Mouse (Mus musculus) frontal cortex, adult 2 months (tissue): ENCODE measurements at regions not wholly inside any gene's neighbourhood (a gene's known extent, or its start where the extent isn't known, plus 50 kb on each side); places are given as distances from the start of the nearest gene placed in this dataset.

Source experiments
- DNase-seq, 2 experiments: peaks; one replicate each; pipeline ENCODE4 v3.0.0; 2022; ENCODE audit warnings: low spot score in 1 of 2; ENCODE audit errors: extremely low spot score in 1 of 2

DNA sequence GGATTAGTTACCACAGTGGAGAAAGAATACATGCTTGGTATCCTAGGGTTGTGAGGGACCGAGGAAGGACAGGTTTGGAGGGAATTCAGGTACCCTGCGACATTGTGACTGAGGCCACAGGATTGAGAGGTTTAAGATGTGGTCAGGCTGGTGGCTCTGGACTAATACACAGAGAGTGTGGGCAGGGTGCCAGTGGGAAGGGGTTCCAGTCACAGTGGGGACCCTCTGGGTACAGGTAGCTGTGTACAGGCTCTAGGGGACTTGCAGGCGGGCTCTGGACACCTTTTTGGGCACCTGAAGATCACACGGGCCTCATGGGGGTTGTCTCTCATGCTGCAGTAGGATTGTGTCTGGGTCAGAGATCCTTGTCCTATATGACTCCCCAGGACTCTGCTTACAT, 213.1 kb upstream of the Kcnab2 start:
- no peak for DNase-seq

DNA sequence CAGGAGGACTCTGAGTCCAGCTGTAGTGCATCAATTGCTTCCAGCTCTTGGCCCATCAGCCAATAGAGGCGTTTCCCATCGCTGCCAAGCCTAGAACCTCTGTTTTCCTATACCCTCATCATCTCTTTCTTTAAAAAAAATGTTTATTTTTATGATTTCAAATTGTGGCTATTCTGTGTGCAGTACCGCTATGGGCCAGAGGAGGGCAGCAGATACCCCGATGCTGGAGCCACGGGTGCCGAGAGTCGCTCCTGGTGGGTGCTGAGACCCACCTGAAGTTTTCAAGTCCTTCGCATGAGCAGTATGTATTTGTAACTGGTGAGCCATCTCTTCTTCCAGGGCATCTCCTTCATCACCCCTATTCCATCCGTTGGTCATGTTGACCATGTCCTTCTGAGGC, 212.2 kb upstream of the Kcnab2 start:
- DNase-seq, result no peak

DNA sequence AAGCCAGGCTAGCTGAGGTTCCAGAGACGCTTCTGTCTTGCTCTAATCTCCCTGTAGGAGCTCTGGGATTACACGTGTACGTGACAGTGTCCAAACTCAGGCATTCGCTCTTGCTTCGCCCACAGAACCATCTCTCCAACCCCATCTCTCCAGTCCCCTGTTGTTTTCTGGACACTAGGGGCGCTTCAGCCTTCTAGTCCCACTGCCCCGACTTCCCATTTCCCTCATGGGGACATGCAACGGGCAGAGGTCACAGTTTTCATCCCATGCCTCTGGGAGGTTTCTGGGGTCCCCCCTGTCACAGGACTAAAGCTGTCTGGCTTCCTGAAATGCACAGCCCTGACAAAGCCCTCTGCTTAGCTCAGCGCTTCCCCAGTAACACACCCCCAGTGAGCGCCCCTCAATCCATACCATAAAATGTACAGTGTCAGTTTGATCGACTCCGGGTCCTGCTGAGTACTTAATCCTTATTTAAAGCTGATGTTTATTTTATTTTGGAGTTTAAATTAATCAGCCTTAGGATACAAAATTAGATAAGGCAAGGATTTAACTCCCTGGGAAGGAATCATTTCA, 208.9 kb upstream of the Kcnab2 start:
- DNase-seq, result no peak

DNA sequence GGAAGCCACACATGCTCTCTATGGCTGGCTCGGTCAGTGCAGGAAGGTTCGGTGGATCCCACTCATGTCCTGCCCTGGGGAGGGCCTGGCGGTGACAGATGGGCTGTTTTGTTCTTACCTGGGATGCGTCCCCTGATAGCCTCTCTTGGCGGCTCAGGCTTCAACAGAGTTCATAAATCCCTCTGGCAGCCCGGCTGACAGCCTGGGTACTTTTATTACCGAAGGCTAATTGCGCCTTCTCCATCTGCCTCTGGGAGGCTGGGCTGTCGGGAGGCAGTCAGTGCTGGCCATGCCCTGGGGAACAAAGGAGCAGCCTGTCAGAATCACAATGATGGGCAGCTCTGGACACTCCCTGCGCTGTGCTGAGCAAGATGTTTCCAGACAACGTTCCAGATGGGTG, 196.5 kb upstream of the Kcnab2 start:
- DNase-seq, result no peak

DNA sequence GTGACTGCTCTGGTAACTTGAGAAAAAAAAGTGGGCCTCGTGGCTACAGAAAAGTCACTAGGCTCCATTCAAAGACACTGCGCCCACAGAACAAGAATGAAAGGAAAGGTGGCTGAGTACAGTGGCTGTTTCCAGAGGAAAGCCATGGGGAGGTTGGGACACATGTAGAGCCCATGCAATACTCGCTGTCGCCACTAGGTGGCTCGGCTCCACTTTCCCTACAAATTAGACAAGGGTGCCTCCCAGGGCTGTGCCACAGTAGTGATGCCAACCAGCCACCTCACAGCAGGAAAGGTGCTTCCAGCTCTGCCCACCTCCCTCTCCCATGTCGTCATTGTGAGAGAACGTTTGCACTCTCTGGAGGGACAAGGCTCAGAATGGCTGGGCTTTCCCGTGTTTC, 185.8 kb upstream of the Kcnab2 start:
- peak in 1 of 2 experiments; percentile 40 for DNase-seq

DNA sequence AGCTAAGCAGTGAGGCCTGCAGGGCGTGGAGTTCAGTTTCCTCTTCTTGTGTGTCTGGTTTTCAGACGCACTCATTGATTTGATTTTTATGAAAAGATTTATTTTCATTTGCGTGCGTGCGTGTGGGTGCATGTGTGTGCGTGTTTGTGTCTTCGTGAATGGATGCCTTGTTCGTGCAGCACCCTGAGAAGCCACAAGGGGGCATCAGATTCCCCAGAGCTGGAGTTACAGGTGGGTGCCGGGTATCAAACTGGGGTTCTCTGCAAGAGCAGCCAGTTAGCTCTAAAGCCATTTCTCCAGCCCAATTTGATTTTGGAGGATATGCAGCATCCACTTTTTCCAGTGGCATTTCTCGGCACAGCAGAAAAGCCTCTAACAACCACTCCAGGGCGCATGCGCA, 185.4 kb upstream of the Kcnab2 start:
- DNase-seq, result no peak

DNA sequence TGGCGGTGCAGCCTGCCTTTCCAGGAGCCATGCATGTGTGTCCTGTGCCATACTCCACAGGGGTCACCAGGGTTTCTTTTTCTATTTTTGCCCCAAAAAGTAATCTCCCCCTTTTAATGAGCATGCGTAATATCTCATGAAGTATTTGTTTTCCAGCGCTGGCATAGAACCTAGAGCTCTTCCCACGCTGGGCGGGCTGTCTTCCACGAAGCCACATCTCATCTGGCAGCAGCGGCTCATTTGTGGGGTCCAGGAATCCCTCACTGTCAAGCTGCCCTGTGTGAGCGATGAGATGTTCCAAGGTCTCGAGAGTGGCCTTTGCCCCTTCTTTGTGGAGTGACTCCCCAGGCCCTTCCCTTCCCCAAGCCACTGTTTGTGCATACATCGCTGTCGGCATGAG, 184.8 kb upstream of the Kcnab2 start:
- no peak for DNase-seq

DNA sequence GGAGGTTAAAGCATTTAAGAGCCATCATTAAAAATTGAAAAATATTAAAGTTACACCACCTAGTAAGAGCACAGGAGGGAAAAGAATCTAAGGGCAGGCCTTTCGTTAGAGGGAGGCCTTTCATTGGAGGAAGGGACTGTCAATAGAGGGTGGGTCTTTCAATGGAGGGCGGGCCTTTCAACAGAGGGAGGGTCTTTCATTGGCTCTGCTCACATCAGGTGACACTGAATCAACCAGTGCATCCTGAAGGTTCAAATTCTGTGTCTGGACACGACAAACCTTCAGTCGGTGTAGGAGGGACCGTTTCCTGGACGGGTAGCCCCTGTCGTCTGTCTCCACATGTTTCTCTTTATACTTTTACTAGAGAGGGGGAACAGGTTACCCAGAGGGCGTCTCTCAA, 172.5 kb upstream of the Kcnab2 start:
- no peak for DNase-seq

DNA sequence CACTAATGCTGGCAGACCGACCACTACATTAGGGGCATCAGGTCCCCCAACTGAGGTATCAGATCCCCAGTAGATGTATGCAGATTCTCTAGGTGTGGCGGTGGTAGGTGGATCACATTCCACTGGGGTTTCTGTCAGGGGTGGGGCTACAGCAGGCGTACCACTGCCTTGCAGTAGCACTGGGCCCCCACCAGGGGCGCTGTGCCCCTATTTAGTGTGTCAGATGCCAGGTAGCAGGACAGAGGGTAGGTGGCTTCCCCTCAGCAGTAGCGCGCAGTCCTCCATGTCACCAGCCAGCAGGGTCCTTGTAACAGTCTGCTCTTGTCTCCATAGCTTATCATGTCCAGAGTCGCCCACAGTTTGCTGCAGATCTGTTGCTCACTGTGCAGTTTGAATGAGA, 169.9 kb upstream of the Kcnab2 start:
- peak in 1 of 2 experiments; percentile 47 for DNase-seq

DNA sequence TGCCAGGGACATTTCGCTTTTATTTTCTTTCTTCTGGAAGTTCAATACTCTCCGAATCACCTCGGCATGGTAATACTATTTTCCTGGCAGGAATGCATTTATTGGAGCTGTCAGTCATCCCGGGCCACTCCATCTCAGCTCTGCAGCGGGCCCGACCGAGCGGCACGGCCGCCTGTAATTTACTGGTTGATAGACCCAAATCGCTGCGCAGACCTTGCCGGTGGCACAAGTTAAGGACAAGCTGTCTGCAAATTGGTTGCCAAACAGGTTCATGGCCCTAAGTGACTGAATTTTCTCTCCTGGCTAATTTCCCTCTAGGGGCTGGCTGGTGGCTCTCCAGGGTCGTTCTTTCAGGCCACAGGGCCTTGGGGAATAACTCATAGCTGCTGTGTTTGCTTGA, 169.4 kb upstream of the Kcnab2 start:
- no peak for DNase-seq

DNA sequence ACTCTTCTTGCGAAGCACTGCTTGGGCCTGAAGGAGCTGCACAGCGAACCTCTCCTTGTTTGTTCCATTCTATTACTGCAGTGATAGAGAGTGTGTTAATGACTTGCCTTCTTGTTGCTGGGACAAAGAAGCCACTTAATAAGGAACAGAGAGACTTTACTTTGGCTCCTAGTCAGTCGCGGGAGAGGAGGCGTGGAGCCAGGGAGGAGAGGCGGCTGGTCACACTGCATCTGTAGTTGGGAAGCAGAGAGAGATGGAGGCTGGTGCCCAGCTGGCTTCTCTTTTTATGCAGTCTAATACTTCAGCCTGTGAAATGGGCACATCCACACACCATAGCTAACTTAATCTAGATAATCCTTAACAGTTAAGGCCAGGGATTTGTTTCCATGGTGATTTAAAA, 159.4 kb upstream of the Kcnab2 start:
- peak; percentile 38 to 49 for DNase-seq

DNA sequence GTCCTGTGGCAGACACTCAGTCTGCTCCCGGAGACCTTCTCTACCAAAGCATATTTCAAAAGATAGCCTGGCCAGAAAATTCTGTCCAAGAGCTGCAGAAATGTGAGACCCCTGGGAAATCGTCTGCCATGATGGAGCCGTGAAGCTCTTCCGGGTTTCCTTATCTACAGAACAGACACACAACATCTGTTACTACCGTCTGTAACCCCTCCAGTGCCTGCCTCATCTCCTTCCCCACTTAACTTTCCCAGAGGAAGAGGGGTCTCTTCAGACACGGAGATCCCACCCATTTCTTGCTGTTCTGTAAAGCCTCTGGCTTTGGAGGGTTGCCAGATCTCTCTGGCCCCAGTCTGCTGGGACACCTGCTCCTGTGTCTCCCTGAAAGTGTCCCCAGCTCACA, 156.2 kb upstream of the Kcnab2 start:
- DNase-seq, result no peak

DNA sequence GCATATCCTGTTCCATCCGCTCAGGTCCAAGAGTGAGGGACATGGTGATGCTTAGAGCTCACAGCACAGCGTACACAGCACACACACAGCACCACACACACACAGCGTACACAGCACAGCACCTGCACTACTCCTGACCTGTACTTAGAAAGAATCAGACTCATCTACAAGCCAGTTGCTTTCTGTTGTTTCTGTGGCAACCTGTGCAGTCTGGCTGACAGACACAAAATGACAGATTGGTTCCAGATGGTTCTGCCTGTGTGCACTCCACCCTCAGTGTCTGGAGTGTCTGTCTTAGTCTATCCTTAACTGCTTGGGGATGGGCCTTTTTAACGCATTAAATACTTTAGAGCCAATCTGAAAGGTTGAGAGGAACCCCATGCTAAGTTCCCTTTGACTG, 150.4 kb upstream of the Kcnab2 start:
- no peak for DNase-seq

DNA sequence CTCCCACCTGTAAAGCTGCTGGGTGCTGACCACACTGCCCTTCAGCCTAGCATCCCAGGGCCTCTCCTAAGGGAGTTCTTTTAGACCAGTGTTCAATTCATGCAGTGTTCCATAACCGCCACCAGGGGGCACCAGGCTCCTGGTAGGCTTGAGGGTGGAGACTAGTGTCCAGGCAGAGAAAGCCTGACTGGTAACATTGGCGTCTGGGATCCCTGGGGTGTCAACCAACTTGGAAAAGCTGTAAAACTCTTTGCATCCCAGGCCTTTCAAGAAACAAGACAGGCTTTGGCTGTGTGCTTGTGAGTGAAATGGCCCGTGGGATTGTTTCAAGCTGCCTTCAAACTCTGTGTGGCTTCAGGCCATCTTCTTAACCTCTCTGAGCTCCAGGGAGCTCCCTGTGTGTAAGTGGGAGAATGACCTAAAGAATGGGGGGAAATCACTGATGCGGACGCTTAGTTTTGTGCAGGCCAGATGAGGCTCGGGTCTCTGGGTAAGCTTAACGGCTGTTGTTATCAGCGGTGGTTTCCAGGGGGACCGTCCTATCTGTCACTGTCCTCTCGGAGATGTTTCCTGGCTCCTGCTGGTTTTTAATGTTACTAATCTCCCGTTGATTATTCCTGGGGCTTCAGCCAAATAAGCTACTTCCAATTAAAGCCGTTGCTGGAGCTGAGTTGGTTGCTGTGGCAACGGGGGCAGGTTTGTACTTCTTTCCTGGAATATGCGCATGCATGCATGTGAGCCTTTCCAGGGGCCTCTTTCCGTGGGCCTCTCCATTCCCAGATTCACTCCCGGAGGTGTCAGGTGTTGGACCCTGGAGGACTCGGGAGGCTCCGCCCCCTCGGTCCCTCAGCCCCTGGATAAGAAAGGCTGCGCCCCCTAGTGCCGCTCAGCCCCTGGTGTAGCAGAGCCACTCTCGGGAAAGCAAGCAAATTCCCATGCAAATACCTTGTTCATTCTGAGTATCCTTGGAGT, 147.6 kb upstream of the Kcnab2 start:
- DNase-seq, result peak; percentile 68 to 81

DNA sequence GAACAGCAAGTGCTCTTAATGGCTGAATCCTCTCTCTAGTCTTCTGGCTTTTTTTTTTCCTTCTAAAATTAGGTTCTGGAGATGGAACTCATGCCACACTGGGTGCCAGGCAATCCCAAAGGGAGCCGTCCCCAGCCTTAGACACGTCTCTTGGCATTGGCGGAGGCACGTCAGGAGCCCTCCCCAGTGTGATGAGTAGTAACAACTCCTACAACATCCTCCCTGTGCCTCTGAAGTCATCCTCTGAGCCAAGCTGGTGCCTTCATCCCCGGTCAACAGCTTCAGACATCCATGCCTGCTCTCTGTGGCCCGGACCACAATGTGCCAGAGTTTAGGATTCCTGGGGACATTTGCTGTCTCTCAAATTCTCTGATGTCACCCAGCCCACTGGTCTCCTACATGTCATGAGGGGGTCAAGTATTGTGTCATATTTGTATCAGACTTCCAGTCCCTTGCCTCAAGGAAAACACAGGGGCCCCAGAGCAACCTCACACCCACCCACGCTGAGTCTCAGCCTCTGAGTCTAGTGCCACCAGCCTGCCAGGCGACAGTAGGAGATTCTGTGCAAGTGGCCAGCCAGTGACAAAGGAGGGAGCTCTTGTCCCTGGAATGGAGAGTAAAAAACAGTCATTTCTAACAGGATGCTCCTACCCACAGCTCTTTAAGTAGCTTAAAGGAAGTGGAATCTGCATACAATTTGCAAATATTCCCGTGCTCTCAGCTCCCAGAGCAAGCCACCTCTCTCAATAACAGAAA, 144.5 kb upstream of the Kcnab2 start:
- DNase-seq, result peak; percentile 29 to 71

DNA sequence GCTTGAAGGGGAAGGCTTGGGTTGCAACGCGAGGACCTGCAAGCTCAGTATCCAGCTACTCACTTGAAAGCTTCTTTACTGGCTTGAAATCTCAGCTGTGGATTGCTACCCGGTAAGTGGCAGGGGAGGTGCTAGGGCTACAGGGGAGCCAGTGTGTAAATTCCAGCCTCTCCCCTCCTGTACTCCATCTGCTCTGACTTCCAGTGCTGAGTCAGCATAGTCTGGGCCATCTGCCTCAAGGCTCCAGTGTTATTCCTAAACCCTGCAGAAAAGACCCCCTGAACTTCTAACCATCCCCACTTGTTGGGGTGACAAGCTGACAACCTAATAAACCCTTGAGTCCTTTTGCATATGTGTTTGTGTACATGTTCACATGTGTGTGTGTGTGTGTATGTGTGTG, 140.0 kb upstream of the Kcnab2 start:
- no peak for DNase-seq

DNA sequence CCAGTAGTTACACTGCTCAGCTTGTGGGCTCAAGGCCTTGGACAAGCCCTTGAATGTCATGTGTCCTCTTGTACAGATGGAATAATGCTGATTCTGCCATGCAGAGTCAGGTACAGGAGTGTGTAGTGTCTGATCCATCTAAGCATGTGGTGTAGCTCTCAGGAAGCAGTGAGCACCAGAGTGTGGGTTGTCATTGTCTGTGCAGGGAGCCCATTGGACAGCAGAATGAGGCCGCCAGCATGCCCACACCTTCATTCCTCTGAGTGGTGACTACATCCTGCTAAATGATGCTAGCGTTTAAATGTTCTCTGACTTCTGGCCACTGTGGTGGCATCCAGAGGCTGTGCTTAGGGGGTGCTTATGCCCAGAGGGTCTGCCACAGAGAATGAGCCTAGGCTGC, 137.5 kb upstream of the Kcnab2 start:
- DNase-seq, result peak in 1 of 2 experiments; percentile 42

DNA sequence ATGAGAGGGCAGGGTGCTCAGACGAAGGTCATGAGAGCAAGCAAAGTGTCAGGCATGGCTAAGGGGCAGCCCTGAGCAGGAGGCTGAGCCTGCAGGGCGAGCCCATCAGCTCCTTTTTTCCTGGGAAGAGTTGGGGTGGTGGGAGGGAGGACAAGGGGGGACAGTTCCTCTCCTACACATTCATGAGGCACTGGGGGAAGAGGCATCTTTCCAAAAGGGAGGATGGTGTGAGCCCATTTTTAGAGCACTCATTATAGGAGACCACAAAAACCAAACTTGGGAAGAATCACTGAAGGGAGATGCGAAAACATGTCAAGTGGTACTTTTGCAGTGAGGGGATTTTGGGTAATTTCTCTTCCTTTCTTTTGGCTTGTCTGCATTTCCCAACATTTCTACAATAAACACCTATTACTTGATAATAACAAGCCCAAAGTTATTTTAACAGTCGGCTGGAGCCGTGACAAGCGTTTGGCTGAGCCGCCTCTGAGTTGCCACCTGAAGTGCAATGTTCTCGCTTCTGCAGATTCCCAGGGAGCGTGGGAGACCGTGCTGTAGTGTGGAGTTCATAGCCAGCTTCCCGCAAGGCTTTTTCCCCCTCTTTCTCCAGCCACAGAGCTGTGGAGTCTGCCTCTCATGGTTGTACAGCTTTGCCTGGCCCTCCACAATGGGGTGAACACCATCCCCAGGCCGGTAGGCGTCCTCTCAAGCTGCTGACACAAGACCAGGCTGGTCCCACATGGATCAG, 136.9 kb upstream of the Kcnab2 start:
- peak; percentile 84 to 87 for DNase-seq
